Mouse (Mus musculus) E14TG2a.4 (cell line): ENCODE measurements around the gene Srebf1.

Experiments used
- CTCF ChIP-seq: conservative IDR thresholded peaks from 2 replicates; pipeline ENCODE4 v1.5.1; 2014; ENCODE audit warnings: low read length
- NANOG ChIP-seq: IDR thresholded peaks from 2 replicates; pipeline ENCODE4 v1.6.1; 2014; ENCODE audit warnings: borderline replicate concordance, low read length, mixed read lengths

DNA sequence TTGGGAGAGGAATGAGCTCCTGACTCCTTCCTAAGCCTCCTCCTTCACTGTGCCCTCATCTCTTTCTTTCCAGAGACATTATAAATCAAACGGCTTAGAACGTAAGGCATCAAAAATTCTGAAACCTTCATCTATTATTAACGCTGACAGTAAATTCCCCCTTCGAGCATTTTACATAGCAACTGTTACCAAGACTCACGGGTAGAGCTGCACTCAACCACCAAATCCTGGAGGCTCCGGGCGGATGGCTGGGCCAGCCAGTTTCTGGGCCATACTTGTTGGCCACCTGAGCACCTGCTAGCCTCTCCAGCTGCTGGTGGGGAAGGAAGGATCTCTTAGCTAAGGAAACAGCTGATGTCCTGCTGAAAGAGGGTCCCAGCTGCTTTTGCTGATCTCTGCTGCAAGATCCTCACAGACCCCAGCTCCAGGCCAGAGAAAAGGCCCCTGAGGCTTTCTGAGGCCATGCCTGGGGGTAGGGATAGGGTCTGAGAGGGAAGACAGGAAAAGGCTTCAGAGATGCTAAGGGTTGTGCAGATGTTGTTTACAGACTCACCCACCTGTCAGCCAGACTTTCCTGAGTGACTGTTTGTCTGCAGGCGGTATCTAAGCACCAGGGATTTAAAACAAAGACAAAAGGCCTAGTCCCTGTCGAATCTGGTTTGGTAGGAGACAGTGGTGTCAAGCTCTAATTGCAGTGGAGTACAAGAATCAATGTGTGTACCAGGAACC is 61.1 kb downstream of the Srebf1 start:
- TF ChIP-seq CTCF, result no peak
- no peak for TF ChIP-seq NANOG
